Mouse (Mus musculus): Measurements from ENCODE around the gene Bicdl2.

Bicdl2 gene

DNA sequence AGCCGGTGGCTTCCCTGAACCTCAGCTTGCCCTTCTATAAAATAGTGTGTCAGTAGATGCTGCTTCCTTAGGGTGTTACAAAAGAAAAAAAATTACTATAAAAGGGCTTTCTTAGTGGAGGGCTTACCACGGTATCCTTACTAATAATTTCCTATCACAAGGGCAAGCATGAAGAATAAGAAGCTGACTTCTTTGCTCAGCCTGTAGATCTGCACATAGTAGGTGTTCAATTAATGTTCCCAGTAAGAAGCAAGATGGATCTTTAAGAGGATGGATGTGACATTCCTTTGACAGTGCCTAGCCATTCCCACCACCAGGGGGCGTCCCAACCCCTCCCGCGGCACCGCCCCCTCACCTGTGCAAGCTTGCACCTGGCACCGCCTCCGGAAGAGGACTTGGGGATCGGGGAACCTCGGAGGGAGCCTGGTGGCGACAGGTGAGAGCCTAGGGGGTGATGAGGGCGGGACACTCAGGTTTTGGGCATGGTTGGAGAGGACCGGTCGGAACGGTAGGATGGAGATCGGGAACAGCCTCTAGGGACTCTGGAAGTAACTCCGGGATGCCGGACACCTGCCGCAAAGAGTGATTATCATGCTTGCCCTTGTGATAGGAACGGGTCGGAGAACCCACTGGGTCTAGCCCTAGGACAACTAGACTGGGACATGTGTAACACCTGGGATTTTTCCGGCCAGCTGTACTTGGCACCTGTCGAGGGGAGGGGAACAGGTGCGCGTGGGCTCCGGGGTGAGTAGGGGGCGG, at the start of gene Bicdl2:
Bicdl2 (plus strand) TSS at position 390 of the 759 bp plus-strand sequence.
- WGBS: 4% methylated on average over 27 of the region's 27 CpGs

GRCm38 (mm10) chr17:23617087-23617486, 43.2 kb upstream of the Bicdl2 start:
- WGBS: 56% methylated on average over 9 of the region's 9 CpGs

- WGBS: 82% methylated on average over 7 of the region's 7 CpGs
Observed at GRCm38 (mm10) chr17:23620351-23620750, 40.0 kb upstream of the Bicdl2 start.

GRCm38 (mm10) chr17:23627813-23628212, 32.5 kb upstream of the Bicdl2 start:
- 57% methylated on average over 7 of the region's 7 CpGs for WGBS

GRCm38 (mm10) chr17:23630195-23631020, 29.9 kb upstream of the Bicdl2 start:
- 16% methylated on average over 22 of the region's 22 CpGs for WGBS

GRCm38 (mm10) chr17:23631241-23631640, 29.1 kb upstream of the Bicdl2 start:
- WGBS: 85% methylated on average over 8 of the region's 8 CpGs

GRCm38 (mm10) chr17:23644613-23645495, 15.5 kb upstream of the Bicdl2 start, which contains the start of gene Mmp25:
TSS of gene Mmp25 (minus strand) at chr17:23645277.
- 4% methylated on average over 58 of the region's 58 CpGs for WGBS

DNA sequence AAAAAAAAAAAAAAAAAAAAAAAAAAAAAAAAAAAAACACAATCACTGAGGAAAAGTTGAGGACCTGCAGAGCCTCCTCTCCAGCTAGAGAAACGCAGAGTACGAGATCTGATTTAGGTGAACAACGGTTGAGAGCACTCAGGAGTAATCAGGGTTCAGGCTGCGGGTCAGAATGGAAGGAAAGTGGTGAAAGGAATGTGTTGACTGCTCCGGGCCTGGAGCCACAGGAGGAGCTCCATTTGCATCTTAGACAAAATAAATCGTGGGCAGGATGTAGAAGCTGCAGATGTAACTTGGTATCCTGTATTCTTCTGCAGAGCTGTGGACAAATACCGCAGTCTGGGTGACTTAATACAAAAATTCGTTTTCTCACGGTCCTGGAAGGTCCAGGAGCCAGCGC, 14.4 kb upstream of the Bicdl2 start:
- WGBS: 69% methylated on average over 10 of the region's 10 CpGs

DNA sequence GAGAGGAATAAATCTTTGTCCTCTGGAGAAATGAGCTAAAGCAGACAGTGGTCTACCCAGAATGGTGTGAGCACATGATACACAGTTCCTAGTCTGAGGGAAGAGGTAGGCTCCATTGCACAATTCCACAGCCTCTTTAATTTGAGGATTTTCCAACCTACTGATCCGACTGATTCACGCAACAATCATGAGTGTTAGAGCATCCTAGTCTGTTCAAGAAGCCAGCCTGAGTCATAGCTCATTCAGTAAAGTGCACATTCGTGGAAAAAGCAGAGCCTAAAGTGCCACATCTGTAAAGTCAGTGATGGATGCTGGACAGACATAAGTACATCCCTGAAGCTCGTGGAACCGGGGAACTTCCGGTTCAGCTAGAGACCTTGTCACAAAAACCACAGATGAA, 8.9 kb upstream of the Bicdl2 start:
- WGBS: 73% methylated on average over 6 of the region's 6 CpGs

- 67% methylated on average over 2 of the region's 2 CpGs for WGBS
Observed at GRCm38 (mm10) chr17:23653324-23653723, 7.0 kb upstream of the Bicdl2 start.

GRCm38 (mm10) chr17:23654001-23654400, 6.3 kb upstream of the Bicdl2 start:
- 72% methylated on average over 6 of the region's 6 CpGs for WGBS

- whole genome bisulfite sequencing: 62% methylated on average over 2 of the region's 2 CpGs
Observed at GRCm38 (mm10) chr17:23654410-23654809, 5.9 kb upstream of the Bicdl2 start.

DNA sequence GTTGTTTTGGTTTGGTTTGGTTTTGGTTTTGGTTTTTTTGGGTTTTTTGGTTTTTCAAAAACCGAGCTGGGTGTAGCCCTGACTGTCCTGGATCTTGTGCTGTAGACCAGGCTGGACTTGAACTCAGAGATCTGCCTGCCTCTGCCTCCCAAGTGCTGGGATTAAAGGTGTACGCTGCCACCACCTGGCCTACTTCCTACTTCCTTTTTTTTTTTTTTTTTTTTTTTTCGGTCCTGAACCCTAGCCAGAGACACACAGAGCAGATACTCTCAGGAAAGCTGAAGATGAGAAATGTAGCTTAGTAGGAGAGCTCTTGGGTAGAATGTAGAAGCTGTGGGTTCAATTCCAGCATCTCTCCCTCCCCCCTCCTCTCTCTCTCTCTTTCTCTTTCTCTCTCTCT, 1.9 kb upstream of the Bicdl2 start:
- WGBS: 89% methylated on average over 3 of the region's 3 CpGs

DNA sequence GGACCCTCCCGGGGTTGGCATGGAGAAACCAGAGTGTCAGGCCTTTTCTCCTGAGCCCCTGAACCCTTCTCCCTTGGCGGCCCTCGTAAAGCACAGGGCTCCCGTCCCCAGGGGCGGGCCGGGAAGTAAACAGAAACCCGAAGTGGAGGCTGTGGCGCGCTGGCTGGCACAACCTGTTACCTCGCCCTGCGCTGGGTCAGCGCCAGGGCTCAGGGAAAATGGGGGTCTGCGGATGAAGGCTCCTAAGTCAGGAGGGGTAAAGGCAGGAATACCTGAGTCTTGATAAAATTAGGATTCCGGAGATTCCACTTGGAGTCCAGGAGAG, 532 bp downstream of the Bicdl2 start:
- 4% methylated on average over 14 of the region's 14 CpGs for WGBS

GRCm38 (mm10) chr17:23661526-23661925, 1.2 kb downstream of the Bicdl2 start:
- 3% methylated on average over 9 of the region's 9 CpGs for WGBS

DNA sequence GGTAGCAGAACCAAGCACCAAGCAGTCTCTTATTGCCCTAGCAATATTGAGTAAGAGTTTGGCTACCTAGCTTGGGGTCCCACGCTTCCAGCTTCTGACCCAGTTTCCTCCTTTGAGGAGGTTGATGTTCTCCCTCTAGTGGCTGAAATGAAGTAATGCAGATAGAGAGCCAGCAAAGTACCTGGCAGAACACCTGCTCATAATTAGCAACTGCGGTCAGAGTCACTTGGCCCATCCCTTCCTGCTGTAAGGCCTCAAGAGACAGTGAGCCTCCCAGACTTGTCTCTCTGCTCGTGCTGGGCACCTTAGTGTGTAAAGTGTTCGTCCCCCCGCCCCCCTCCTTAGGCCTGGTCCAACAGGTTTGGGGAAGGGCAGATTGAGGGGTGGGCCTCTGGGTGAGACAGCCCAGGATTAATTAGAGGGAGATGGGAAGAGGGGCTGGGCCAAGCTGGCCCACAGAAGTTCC, 4.3 kb downstream of the Bicdl2 start:
- 26% methylated on average over 5 of the region's 5 CpGs for WGBS

DNA sequence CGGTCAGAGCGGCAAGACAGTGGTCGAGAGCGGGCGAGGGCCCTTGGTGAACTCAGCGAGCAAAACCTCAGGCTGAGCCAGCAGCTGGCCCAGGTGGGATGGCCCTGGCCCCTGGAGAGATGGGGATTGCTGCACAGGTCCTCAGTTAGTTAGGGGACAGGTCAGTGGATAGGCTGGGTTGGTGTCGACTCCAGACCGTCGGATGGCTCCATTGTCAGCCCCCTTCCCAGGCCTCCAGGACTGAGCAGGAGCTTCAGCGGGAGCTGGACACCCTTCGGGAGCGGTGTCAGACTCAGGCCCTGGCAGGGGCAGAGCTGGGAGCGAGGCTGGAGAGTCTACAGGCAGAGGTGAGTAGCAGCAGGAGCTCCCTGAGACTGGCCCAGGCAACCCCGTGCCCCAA, 5.2 kb downstream of the Bicdl2 start:
- 89% methylated on average over 14 of the region's 14 CpGs for WGBS

DNA sequence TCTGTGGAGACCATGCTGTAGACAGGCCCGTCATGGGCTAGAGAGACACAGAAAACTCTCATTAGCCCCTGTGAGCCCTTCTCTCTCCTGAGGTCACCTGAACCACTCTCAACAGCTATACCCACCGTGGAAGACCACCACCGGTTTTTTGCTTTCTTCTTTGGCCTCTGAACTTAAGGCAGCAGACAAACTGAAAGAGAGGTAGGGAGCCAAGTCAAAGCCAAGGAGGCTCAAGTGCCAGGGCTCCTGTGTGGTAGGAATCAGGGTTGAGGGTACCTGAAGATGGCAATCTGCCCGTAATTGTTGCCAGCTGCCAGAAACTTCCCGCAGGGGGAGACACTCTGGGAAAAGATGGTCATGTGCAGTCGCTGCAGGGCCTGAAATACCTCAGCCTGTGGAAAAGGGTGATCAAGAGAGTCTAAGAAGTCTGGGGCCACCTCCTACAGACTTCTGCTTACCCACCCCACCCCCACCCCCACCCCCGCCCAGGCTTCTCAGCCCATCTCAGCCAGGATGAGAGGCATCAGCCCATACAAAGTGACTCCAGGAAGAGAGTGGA, 10.3 kb downstream of the Bicdl2 start:
- 87% methylated on average over 7 of the region's 7 CpGs for WGBS

- WGBS: 92% methylated on average over 3 of the region's 3 CpGs
Observed at GRCm38 (mm10) chr17:23671519-23671918, 11.2 kb downstream of the Bicdl2 start.

- 59% methylated on average over 3 of the region's 3 CpGs for WGBS
Observed at GRCm38 (mm10) chr17:23672761-23673160, 12.5 kb downstream of the Bicdl2 start.

GRCm38 (mm10) chr17:23673424-23674073, 13.2 kb downstream of the Bicdl2 start, which contains the start of the genes Hcfc1r1 and Thoc6:
TSS of gene Hcfc1r1 (plus strand) at chr17:23673596.
TSS of gene Thoc6 (minus strand) at chr17:23673882.
- under 1% methylated on average over 45 of the region's 45 CpGs for WGBS
